Mouse (Mus musculus) monocyte, adult 2 months (primary cell): ENCODE data around the gene Prr11.
"Not testable (repeated sequence)": the region's sequence is repeated elsewhere in the genome, so short reads cannot be mapped to it uniquely, and the experiment has no call there.

Experiments used
- DNase-seq, 2 experiments: peaks; one replicate each; pipeline ENCODE4 v3.0.0; 2022; ENCODE audit warnings: low spot score in 2 of 2, low read depth in 1 of 2

The Prr11 gene

GRCm38 (mm10) chr11:87048900-87049299, 59.6 kb downstream of the Prr11 start:
- DNase-seq, result not testable (repeated sequence)

GRCm38 (mm10) chr11:87046968-87047367, 61.5 kb downstream of the Prr11 start:
- DNase-seq, result no peak

- no peak for DNase-seq
Measured at GRCm38 (mm10) chr11:87043052-87043451, 65.5 kb downstream of the Prr11 start.

- no peak for DNase-seq
Measured at GRCm38 (mm10) chr11:87039307-87039963, 69.1 kb downstream of the Prr11 start.
